Mouse (Mus musculus) megakaryocyte-erythroid progenitor cell, adult 5 weeks (primary cell): ENCODE measurements around the gene Lsm8. TPM values are rescaled to one million over a fixed set of nuclear protein-coding genes. Genes with fewer than 3 reads are reported as not detected.

Experiments
- polyA plus RNA-seq: library from polyadenylated mRNA; stranded (reverse); fragments of >175 nt; gene quantifications from 2 replicates; pipeline ENCODE4 v1.2.3, GENCODE M21; 2012

The Lsm8 gene
- 13.1 and 18.2 TPM in 2 replicates for polyA plus RNA-seq

GRCm38 (mm10) chr6:18848051-18848701 is at the start of gene Lsm8:
TSS of gene Lsm8 (plus strand) at chr6:18848579.

GRCm38 (mm10) chr6:18866018-18866417 is 17.6 kb downstream of the Lsm8 start, which contains the start of gene Ankrd7:
TSS of gene Ankrd7 (plus strand) at chr6:18866318.

Other genes with a start within 250 kb of the Lsm8 start
- gene Ankrd7, start 17.7 kb downstream of the Lsm8 start, polyA plus RNA-seq, result not detected in 2 replicates